Mouse (Mus musculus) CD4-positive helper T cell, adult 2 months (primary cell): ENCODE results near the gene Elp4.

Experiments
- DNase-seq: peaks from one replicate; pipeline ENCODE4 v3.0.0-alpha.2; 2012; ENCODE audit warnings: low read depth, missing footprints, low spot score

The Elp4 gene

DNA sequence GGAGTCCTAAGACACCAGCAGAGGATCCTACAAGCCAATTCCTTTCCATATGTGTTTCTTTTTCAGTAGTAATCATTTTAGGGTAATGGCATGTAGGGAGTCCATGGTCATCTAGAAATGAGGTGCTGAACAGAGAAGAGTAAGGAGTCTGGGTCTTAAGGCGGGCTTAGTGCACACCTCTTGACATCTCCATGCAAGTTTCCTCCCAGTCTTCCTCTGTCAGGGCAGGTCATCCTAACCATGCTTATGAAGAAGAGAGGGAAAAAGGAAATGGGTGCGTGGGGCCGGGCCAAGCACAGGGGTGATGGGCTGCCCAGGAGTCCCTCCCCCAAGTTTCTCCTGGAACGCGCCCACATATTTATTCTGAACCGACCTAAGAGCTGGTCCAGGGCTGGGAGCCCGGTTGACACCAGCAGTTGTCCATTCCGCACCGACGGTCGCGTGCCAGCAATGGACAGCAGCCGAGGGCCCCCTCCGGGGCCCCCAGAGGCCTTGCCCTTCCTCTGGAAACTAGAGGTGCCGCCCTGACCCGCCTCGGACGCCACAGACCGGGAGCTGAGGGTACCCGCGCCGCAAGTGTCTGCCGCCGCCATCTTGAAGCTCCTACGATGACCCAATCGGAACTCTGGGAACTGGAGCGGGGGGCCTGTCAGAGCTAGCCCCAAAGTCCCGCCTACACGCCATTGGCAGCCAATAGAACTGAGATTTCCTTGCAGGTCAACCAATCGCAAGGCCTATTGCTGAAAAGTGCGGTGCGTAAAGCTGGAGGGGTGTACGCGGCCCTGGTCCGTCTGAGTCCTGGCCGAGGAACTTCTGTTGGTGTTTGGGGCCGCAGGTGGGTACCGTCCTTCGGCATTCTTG lies at the start of gene Elp4, which contains the start of gene Immp1l:
Elp4 (minus strand) TSS at position 669 of the 861 bp plus-strand sequence.
Immp1l (plus strand) TSS at position 743 of the 861 bp plus-strand sequence.
- DNase-seq = peak; percentile 96

- no peak for DNase-seq
Measured at GRCm38 (mm10) chr2:105953862-105954261, 49.5 kb upstream of the Elp4 start.

GRCm38 (mm10) chr2:105951350-105951940 lies 47.1 kb upstream of the Elp4 start:
- no peak for DNase-seq

DNA sequence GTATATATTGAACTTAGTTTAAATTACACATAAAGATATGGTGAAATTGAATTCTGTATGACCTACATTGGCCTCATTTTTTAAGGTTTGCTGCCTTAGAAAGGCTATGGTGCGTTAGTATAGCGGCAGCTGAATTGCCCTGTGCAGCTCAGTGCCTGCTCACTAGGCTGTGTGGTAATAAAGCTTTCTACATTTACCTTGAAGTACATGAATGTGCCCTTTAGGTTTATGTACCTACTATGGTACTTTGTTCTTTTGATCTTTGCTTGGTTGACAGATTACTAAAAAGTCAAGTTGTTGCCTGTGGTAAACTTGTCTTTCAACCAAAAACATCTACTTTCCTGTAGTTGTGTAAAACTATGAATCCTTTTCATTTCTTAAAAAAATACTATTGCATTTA lies 45.8 kb upstream of the Elp4 start:
- DNase-seq = no peak

DNA sequence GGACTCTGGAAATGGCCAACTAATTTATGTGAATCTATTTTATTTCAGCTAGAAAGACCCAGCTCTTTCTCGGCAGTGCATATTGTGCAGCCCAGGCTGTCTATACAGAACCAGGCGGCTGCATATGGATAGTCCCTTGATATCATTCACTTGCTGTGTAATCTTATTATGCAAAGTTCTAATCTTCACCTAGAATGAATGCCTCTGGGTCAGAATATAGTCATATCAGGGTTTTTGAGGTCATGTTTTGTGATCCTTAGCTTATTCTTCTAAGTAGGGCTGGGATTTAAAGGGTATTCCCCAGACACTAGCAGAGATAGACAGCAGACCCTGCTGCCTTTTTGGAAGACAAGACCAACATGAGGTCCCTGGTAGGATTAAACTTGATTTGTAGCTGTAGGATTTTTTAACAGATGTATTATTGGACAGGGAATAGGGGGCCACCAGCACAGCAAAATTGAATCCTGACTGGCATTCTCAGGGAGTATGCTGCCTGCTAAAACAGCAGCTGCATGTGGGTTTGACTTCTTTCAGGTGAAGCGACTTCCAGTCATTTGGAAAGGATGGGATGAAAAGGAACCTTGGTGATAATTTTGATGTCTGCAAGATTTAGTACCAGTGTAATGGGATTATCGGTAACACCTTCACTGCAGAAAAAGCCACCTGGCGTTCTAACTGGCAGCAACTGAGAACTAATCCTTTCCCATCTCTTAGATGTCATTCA lies 13.4 kb upstream of the Elp4 start:
- no peak for DNase-seq

DNA sequence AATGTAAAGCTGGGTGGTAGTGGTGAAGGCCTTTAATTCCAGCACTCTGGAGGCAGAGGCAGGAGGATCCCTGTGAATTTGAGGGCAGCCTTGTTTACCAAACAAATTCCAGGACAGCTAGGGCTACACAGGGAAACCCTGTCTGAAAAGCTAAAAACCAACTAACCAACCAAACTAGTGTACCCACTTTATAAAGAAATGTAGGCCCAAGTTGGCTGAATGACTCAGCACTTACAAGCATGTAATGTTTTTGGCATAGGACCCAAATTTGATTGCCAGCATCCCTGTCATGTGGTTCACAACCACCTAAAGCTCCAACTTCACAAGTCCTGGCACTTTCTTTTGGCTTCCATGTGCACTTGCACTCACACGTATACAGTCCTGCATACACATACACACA lies 12.3 kb upstream of the Elp4 start:
- DNase-seq = no peak

DNA sequence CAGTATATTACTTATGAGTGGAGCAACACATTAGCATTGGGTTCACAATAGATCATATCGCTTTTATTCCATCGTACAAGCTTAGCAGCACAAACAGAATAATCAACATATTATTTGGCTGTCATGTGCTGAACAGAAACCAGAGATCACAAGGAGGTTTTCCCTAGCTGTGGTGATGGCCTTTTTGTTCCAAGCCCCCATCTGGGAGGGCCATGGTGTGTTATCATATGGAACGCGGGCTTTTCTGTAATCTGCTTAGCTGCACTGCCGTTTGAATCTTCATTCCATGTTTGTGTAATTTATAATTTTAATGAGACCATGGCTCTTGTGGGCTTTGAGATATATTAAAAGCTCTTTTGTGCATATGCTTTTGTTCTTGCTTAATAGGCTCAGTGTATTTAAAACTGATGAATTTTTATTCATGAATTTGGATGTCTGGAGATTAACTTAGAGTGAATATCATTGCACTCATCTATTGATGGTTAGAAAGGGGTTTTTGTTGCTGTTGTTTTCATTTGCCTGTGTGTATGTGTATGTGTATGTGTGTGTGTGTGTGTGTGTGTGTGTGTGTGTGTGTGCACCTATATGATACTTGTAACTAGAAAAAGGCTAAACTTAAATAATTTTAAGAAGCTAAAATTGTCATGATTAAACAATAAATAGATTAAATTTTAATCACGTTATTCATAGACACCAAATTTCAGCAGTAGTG lies 9.4 kb upstream of the Elp4 start:
- no peak for DNase-seq

GRCm38 (mm10) chr2:105910611-105911010 lies 6.2 kb upstream of the Elp4 start:
- no peak for DNase-seq

- peak; percentile 50 for DNase-seq
Measured at GRCm38 (mm10) chr2:105908351-105908750, 4.0 kb upstream of the Elp4 start.

GRCm38 (mm10) chr2:105904757-105905146 lies 388 bp upstream of the Elp4 start:
- DNase-seq = no peak

GRCm38 (mm10) chr2:105890816-105891215 lies 13.5 kb downstream of the Elp4 start:
- no peak for DNase-seq

- DNase-seq = no peak
Measured at GRCm38 (mm10) chr2:105873403-105873802, 31.0 kb downstream of the Elp4 start.

DNA sequence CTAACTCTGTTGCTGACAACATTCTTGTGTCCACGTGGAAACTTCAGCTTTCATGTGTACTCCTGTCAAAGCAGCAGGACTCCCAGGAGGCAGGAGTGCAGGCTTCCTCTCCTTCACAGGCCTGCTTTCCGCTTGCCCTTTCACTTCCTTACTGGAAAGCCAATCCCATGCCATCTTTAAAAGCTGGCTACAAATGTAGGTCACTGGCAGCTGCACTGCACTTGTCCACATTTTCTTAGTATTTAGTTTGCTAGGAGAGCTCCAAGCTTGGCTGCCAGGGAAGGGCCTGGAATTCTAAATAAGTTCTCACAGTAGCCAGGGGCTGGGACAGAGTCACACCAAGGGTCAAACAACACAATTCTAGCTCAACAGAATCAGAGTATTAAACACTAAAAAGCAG lies 49.6 kb downstream of the Elp4 start:
- no peak for DNase-seq

DNA sequence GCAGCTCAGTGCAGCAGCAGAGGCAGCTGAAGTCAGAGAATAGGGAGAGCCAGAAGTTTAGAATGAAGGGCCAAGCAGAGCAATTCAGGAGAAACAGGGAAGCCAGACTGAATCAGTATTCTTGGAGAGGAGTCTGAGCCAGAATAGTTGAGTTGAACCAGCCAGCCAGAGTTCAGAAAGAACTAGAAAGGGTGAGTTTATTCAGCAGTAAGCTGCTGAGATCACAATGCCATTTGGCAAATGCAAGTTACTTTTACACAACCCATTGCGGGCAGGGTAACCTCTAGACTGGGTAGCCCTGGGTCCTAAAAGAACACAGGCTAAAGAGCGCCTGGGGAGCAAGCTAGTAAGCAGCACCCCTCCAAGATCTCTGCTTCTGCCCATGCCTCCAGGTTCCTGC lies 51.4 kb downstream of the Elp4 start:
- no peak for DNase-seq

DNA sequence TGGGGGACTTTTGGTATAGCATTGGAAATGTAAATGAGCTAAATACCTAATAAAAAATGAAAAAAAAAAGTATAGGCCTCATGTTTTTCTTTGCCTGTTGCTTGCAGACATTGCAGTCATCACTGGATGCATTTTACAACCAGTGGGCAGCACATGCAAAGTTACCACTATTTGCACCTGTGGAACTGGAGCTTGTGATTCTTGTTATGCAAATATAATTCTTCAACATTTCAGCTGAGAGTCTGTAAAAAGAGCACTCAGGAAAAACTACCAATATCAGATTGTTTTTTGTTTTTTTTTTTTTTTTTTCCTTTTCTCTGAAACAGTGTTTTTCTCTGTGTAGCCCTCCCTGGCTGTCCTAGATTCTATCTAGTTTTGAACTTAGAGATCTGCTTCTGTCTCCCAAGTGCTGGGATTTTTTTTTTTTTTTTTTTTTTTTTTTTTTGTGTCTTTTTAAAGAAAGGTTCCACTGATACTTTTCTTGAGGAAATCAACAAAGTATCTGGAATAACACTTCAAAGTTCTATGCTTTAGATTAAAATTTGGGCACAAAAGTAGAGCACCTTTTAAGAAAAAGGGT lies 52.6 kb downstream of the Elp4 start:
- DNase-seq = no peak

DNA sequence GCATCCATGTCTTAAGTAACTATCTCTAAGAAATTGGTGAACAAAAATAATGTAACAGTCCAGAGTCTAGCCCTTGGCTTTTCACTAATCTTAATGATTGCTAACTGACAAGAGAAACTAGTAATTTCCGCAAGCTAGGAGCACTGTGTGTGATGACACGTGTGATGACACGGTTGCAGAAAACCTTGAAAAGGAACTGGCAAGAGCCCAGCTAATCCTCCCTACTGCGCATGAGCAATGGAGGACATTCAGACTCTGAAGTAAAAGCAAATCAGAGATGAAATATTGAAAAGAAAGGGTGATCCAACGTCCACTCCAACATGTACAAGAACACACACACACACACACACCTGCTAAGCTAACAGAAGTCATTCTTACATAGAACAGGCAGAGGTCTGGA lies 61.2 kb downstream of the Elp4 start:
- DNase-seq = no peak

- DNase-seq = no peak
Measured at GRCm38 (mm10) chr2:105817965-105818364, 86.4 kb downstream of the Elp4 start.

GRCm38 (mm10) chr2:105815170-105815569 lies 89.2 kb downstream of the Elp4 start:
- no peak for DNase-seq

DNA sequence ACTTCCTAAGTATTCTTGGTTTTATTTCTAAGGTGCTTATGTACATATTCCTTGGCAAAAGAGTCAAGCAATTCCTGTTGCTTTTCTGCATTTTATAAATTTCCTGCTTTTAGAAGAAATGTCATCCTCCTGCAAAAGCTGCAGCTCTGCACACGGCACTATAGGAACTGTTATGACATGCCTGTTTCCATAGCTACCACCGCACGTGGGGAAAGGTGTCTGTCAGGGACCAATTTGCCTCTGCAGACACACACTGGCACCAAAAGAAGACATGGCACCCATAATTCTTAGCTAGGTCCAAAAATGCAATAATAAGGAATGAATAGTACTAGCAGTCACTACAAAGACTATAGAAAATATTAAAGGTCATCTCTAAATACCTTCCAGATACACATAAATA lies 91.3 kb downstream of the Elp4 start:
- no peak for DNase-seq

GRCm38 (mm10) chr2:105810286-105810685 lies 94.1 kb downstream of the Elp4 start:
- DNase-seq = no peak

DNA sequence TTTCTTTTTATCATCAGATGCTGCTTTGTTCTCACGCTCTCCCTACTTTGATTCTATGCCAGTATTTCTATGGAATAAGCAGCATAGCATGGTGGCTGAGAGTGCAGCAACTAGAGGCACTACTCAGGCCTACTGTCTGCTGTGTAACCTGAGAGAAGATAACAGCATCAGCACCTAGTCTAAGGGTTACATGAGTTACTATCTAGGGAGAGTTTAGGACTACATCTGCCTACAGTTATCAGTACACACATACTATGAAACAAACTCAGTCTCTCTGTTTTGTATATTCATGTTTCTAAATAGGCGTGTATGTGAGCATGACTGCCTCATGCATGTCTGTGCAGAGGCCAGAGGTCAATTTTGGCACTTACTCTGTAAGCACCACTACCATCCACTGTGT lies 97.8 kb downstream of the Elp4 start:
- no peak for DNase-seq
